32 mouse cellular contexts compared by ENCODE assay signal in genomic region chr7:28161163-28161749, GRCm38 (mm10). TPM values are rescaled to one million over a fixed set of nuclear protein-coding genes. Genes with fewer than 3 reads are reported as not detected.
A peak's percentile ranks its signal among the peaks of the same experiment; 100 is the strongest.
DNase-seq lines count a peak whose midpoint lies in the region; ATAC-seq and TF ChIP-seq lines count a peak whose summit lies in the region.
"Had no signal": no experiment of that assay in that cellular context is flagged by ENCODE, and none has a peak within 500 bp of the region (broad histone marks: within the 10 kb centered on the region; RNA-seq: fewer than 3 reads in every experiment).

No protein-coding gene starts in this region.

- no peak overlapping the region for H3K4me2 ChIP-seq in hindbrain, embryonic 13.5 days
- no peak overlapping the region for H3K4me2 ChIP-seq in hindbrain, postnatal 0 days (ENCODE audit: low read depth, low read length)
- no peak overlapping the region for H3K4me2 ChIP-seq in midbrain, embryonic 15.5 days
- no peak overlapping the region for H3K4me2 ChIP-seq in midbrain, embryonic 16.5 days (ENCODE audit: low read length)
- H3K4me2 ChIP-seq in intestine, embryonic 16.5 days (ENCODE audit: low read depth, low read length): no peak overlapping the region; the same call in 1 of the 2 replicates
- H3K4me2 ChIP-seq: embryonic facial prominence, embryonic 13.5 days; forebrain, embryonic 12.5 days; forebrain, embryonic 15.5 days; heart, embryonic 13.5 days; hindbrain, embryonic 12.5 days had no signal

- no peak overlapping the region for H3K27ac ChIP-seq in hindbrain, embryonic 13.5 days
- no peak overlapping the region for H3K27ac ChIP-seq in hindbrain, postnatal 0 days
- H3K27ac ChIP-seq in midbrain, embryonic 15.5 days: no peak overlapping the region
- no peak overlapping the region for H3K27ac ChIP-seq in midbrain, embryonic 16.5 days (ENCODE audit: low read length)
- peak overlapping the region; percentile 1; the same call in 1 of the 2 replicates for H3K27ac ChIP-seq in intestine, embryonic 16.5 days (ENCODE audit: low read length)
- H3K27ac ChIP-seq: embryonic facial prominence, embryonic 10.5 days; embryonic facial prominence, embryonic 13.5 days; forebrain, embryonic 12.5 days; forebrain, embryonic 15.5 days; heart, adult 2 months; heart, embryonic 10.5 days; heart, embryonic 13.5 days; hindbrain, embryonic 12.5 days had no signal

- H3K36me3 ChIP-seq in hindbrain, embryonic 13.5 days: no peaks in the 10 kb centered on the region
- H3K36me3 ChIP-seq in hindbrain, postnatal 0 days (ENCODE audit: insufficient read depth, low read length): no peaks in the 10 kb centered on the region
- H3K36me3 ChIP-seq in midbrain, embryonic 15.5 days (replicated peaks): no peaks in the 10 kb centered on the region
- H3K36me3 ChIP-seq in midbrain, embryonic 16.5 days (ENCODE audit: control insufficient read depth, insufficient read depth, low read length): no peaks in the 10 kb centered on the region
- no peaks in the 10 kb centered on the region for H3K36me3 ChIP-seq in intestine, embryonic 16.5 days (ENCODE audit: control insufficient read depth, insufficient read depth, low read length)
- H3K36me3 ChIP-seq: embryonic facial prominence, embryonic 10.5 days; embryonic facial prominence, embryonic 13.5 days; forebrain, embryonic 12.5 days; forebrain, embryonic 15.5 days; G1E; heart, embryonic 10.5 days; heart, embryonic 13.5 days; hindbrain, embryonic 12.5 days had no signal

- 0 out of 2 replicates have a peak overlapping the region, but pooled peaks have one; percentile 5 for H3K9ac ChIP-seq in hindbrain, embryonic 13.5 days
- H3K9ac ChIP-seq in hindbrain, postnatal 0 days (replicated peaks; ENCODE audit: low read length): no peak overlapping the region
- peak overlapping the region; percentile 6; the same call in 1 of the 2 replicates for H3K9ac ChIP-seq in midbrain, embryonic 15.5 days
- H3K9ac ChIP-seq in midbrain, embryonic 16.5 days (ENCODE audit: low read depth, low read length): no peak overlapping the region
- H3K9ac ChIP-seq in intestine, embryonic 16.5 days (ENCODE audit: low read depth, low read length): no peak overlapping the region
- H3K9ac ChIP-seq: embryonic facial prominence, embryonic 13.5 days; forebrain, embryonic 12.5 days; forebrain, embryonic 15.5 days; heart, embryonic 13.5 days; hindbrain, embryonic 12.5 days had no signal

- no peak for ATAC-seq in hindbrain, embryonic 13.5 days (ENCODE audit: low FRiP score)
- no peak for ATAC-seq in hindbrain, postnatal 0 days
- ATAC-seq in midbrain, embryonic 15.5 days (replicated peaks): no peak
- no peak for ATAC-seq in midbrain, embryonic 16.5 days
- peak; percentile 67 for ATAC-seq in intestine, embryonic 16.5 days
- ATAC-seq: activated CD4-positive, CD25-positive, alpha-beta regulatory T cell, adult 4 months; forebrain, embryonic 15.5 days; hindbrain, embryonic 16.5 days; inflammation-experienced regulatory T-cells, adult 6 months had no signal

- H3K4me3 ChIP-seq in hindbrain, embryonic 13.5 days: no peak overlapping the region
- H3K4me3 ChIP-seq in hindbrain, postnatal 0 days (ENCODE audit: low read length): no peak overlapping the region
- no peak overlapping the region for H3K4me3 ChIP-seq in midbrain, embryonic 15.5 days
- no peak overlapping the region for H3K4me3 ChIP-seq in midbrain, embryonic 16.5 days (ENCODE audit: low read depth, low read length)
- H3K4me3 ChIP-seq in intestine, embryonic 16.5 days (ENCODE audit: low read length): no peak overlapping the region
- H3K4me3 ChIP-seq: embryonic facial prominence, embryonic 10.5 days; embryonic facial prominence, embryonic 13.5 days; erythroblast, embryonic 14.5 days; forebrain, embryonic 12.5 days; forebrain, embryonic 15.5 days; heart, adult 2 months; heart, embryonic 10.5 days; heart, embryonic 13.5 days; hindbrain, embryonic 12.5 days had no signal

- H3K9me3 ChIP-seq in hindbrain, embryonic 13.5 days: no peaks in the 10 kb centered on the region
- no peaks in the 10 kb centered on the region for H3K9me3 ChIP-seq in hindbrain, postnatal 0 days (ENCODE audit: low read length)
- H3K9me3 ChIP-seq in midbrain, embryonic 15.5 days: no peaks in the 10 kb centered on the region
- H3K9me3 ChIP-seq in midbrain, embryonic 16.5 days (replicated peaks; ENCODE audit: control insufficient read depth, low read length, poor library complexity, severe bottlenecking): no peaks in the 10 kb centered on the region
- H3K9me3 ChIP-seq in intestine, embryonic 16.5 days (ENCODE audit: control insufficient read depth, low read length): no peaks in the 10 kb centered on the region
- H3K9me3 ChIP-seq: embryonic facial prominence, embryonic 13.5 days; forebrain, embryonic 15.5 days; heart, embryonic 10.5 days; hindbrain, embryonic 12.5 days had no signal

- 54% methylated on average over 9 of the region's 9 CpGs for WGBS in hindbrain, embryonic 13.5 days
- 49% methylated on average over 9 of the region's 9 CpGs for WGBS in hindbrain, postnatal 0 days
- WGBS in midbrain, embryonic 15.5 days: 63% methylated on average over 9 of the region's 9 CpGs
- 60% methylated on average over 9 of the region's 9 CpGs for WGBS in midbrain, embryonic 16.5 days
- WGBS in intestine, embryonic 16.5 days: 39% methylated on average over 9 of the region's 9 CpGs

- TF ChIP-seq CTCF in hindbrain, postnatal 0 days (IDR thresholded peaks at IDR 0.05; ENCODE audit: low read depth): no peak

- no peaks in the 10 kb centered on the region for H3K4me1 ChIP-seq in hindbrain, embryonic 13.5 days (replicated peaks)
- no peaks in the 10 kb centered on the region for H3K4me1 ChIP-seq in hindbrain, postnatal 0 days (ENCODE audit: insufficient read depth, low read length)
- no peaks in the 10 kb centered on the region for H3K4me1 ChIP-seq in midbrain, embryonic 15.5 days
- no peaks in the 10 kb centered on the region for H3K4me1 ChIP-seq in midbrain, embryonic 16.5 days (ENCODE audit: control insufficient read depth, insufficient read depth, low read length)
- no peaks in the 10 kb centered on the region for H3K4me1 ChIP-seq in intestine, embryonic 16.5 days (ENCODE audit: control insufficient read depth, insufficient read depth, low read length)
- H3K4me1 ChIP-seq: embryonic facial prominence, embryonic 13.5 days; forebrain, embryonic 12.5 days; forebrain, embryonic 15.5 days; heart, embryonic 13.5 days; hindbrain, embryonic 12.5 days had no signal

- DNase-seq in hindbrain, postnatal 0 days (ENCODE audit: low spot score): no peak
- no peak for DNase-seq in layer of hippocampus, postnatal 36 days
- DNase-seq in embryo, embryonic 9.5 days (ENCODE audit: extremely low spot score): no peak
- DNase-seq in layer of hippocampus, postnatal 14 days (ENCODE audit: low spot score in 2 of 2): no peak
- DNase-seq: adrenal gland, adult 8-10 months; adrenal gland, postnatal 25 days; cerebellum, adult 18-20 months; cerebellum, adult 9-11 months; cerebellum, postnatal 25 days; gastrocnemius, postnatal 25 days; heart, adult 2 months had no signal

- no peaks in the 10 kb centered on the region for H3K27me3 ChIP-seq in hindbrain, embryonic 13.5 days
- H3K27me3 ChIP-seq in hindbrain, postnatal 0 days (ENCODE audit: insufficient read depth, low read length): no peaks in the 10 kb centered on the region
- no peaks in the 10 kb centered on the region for H3K27me3 ChIP-seq in midbrain, embryonic 15.5 days (replicated peaks)
- no peaks in the 10 kb centered on the region for H3K27me3 ChIP-seq in midbrain, embryonic 16.5 days (ENCODE audit: control insufficient read depth, insufficient read depth, low read depth, low read length)
- H3K27me3 ChIP-seq in intestine, embryonic 16.5 days (replicated peaks; ENCODE audit: control insufficient read depth, insufficient read depth, low read length): no peaks in the 10 kb centered on the region
- H3K27me3 ChIP-seq: embryonic facial prominence, embryonic 13.5 days; forebrain, embryonic 12.5 days; forebrain, embryonic 15.5 days; heart, embryonic 13.5 days; hindbrain, embryonic 12.5 days had no signal

RNA-seq across cellular contexts. Expression of gene Fbl, which starts 8.3 kb away (rescaled TPM):
- 84.2 and 92.0 TPM in 2 replicates for polyA plus RNA-seq in hindbrain, embryonic 13.5 days (2015; fragmentation: Nextera tagmentation; extraction: Ambion mirVana)
- 23.5 and 24.4 TPM in 2 replicates for total RNA-seq in hindbrain, postnatal 0 days (2014; rRNA removed)
- 70.7 and 73.7 TPM in 2 replicates for polyA plus RNA-seq in hindbrain, postnatal 0 days (2015; fragmentation: Nextera tagmentation; extraction: Ambion mirVana)
- polyA plus RNA-seq in midbrain, embryonic 15.5 days (2015; fragmentation: Nextera tagmentation; extraction: Ambion mirVana): 75.6 and 78.4 TPM in 2 replicates
- polyA plus RNA-seq in midbrain, embryonic 16.5 days (2015; fragmentation: Nextera tagmentation; extraction: Ambion mirVana): 69.8 and 72.4 TPM in 2 replicates
- polyA plus RNA-seq in intestine, embryonic 16.5 days (2015; fragmentation: Nextera tagmentation; extraction: Ambion mirVana): 90.2 and 93.9 TPM in 2 replicates
- total RNA-seq in layer of hippocampus, postnatal 36 days (2021): 10 to 100 TPM; 48.3 to 55.8 TPM
- total RNA-seq in layer of hippocampus, postnatal 14 days (2021): 10 to 100 TPM; 53.0 to 58.7 TPM

RNA-seq across cellular contexts. Expression of gene Dyrk1b, which starts 18.0 kb away (rescaled TPM):
- 15.1 and 16.3 TPM in 2 replicates for polyA plus RNA-seq in hindbrain, embryonic 13.5 days (2015; fragmentation: Nextera tagmentation; extraction: Ambion mirVana)
- total RNA-seq in hindbrain, postnatal 0 days (2014; rRNA removed): 36.7 and 43.6 TPM in 2 replicates
- polyA plus RNA-seq in hindbrain, postnatal 0 days (2015; fragmentation: Nextera tagmentation; extraction: Ambion mirVana): 7.8 and 8.4 TPM in 2 replicates
- polyA plus RNA-seq in midbrain, embryonic 15.5 days (2015; fragmentation: Nextera tagmentation; extraction: Ambion mirVana): 16.3 and 18.1 TPM in 2 replicates
- polyA plus RNA-seq in midbrain, embryonic 16.5 days (2015; fragmentation: Nextera tagmentation; extraction: Ambion mirVana): 10.2 and 12.1 TPM in 2 replicates
- polyA plus RNA-seq in intestine, embryonic 16.5 days (2015; fragmentation: Nextera tagmentation; extraction: Ambion mirVana): 5.0 and 6.1 TPM in 2 replicates
- total RNA-seq in layer of hippocampus, postnatal 36 days (2021): 10 to 100 TPM; 45.7 to 52.4 TPM
- total RNA-seq in layer of hippocampus, postnatal 14 days (2021): 10 to 100 TPM; 37.5 to 43.5 TPM

RNA-seq across cellular contexts. Expression of gene 9530053A07Rik, which starts 32.0 kb away (rescaled TPM):
- polyA plus RNA-seq in hindbrain, embryonic 13.5 days (2015; fragmentation: Nextera tagmentation; extraction: Ambion mirVana): 0.06 and 0.16 TPM in 2 replicates
- 0.05 TPM in 1 of 2 replicates, not detected in the other for total RNA-seq in hindbrain, postnatal 0 days (2014; rRNA removed)
- 0.16 and 0.19 TPM in 2 replicates for polyA plus RNA-seq in hindbrain, postnatal 0 days (2015; fragmentation: Nextera tagmentation; extraction: Ambion mirVana)
- polyA plus RNA-seq in midbrain, embryonic 15.5 days (2015; fragmentation: Nextera tagmentation; extraction: Ambion mirVana): 0.05 and 0.06 TPM in 2 replicates
- 0.03 and 0.07 TPM in 2 replicates for polyA plus RNA-seq in midbrain, embryonic 16.5 days (2015; fragmentation: Nextera tagmentation; extraction: Ambion mirVana)
- 0.06 and 0.10 TPM in 2 replicates for polyA plus RNA-seq in intestine, embryonic 16.5 days (2015; fragmentation: Nextera tagmentation; extraction: Ambion mirVana)
- not detected for total RNA-seq in layer of hippocampus, postnatal 36 days (2021)
- total RNA-seq in layer of hippocampus, postnatal 14 days (2021): under 1 TPM; 0.05 to 0.12 TPM
- total RNA-seq: adrenal gland, adult 8-10 months; adrenal gland, postnatal 25 days; common myeloid progenitor, adult 5-6 weeks; gastrocnemius, adult 8-10 months; gastrocnemius, postnatal 25 days; granulocyte monocyte progenitor cell, adult 5-6 weeks; heart, adult 2 months; heart, postnatal 25 days; hematopoietic stem cell, adult 5-6 weeks had no signal
- polyA plus RNA-seq: activated CD4-positive, CD25-positive, alpha-beta regulatory T cell, adult 4 months; G1E; inflammation-experienced regulatory T-cells, adult 6 months had no signal

Comparison
In these comparisons a context has a peak if more than half of its experiments do, and no peak if none do; other contexts are left out.
1. H3K9ac ChIP-seq: peak in hindbrain, embryonic 13.5 days (single experiment) and midbrain, embryonic 15.5 days (single experiment); none in hindbrain, postnatal 0 days (single experiment), midbrain, embryonic 16.5 days (single experiment) and intestine, embryonic 16.5 days (single experiment).